ENCODE assay signal across 1 mouse cellular context in genomic region chr9:62817099-62817571, GRCm38 (mm10).
A peak's percentile ranks its signal among the peaks of the same experiment; 100 is the strongest.
TF ChIP-seq lines count a peak whose summit lies in the region.

No protein-coding gene starts in this region.

TF ChIP-seq in CH12.LX, 34 proteins besides CTCF, POLR2A, EP300 and RAD21 (continued from another document):
- TF ChIP-seq CHD1 (IDR thresholded peaks at IDR 0.05; ENCODE audit: low read depth, low read length) (peak; percentile 91; the same call in 1 of the 2 replicates), E2F4 (IDR thresholded peaks at IDR 0.05; ENCODE audit: insufficient replicate concordance, low read depth, low read length) (no peak), HCFC1 (IDR thresholded peaks at IDR 0.05; ENCODE audit: low read depth, low read length) (no peak), ZMIZ1 (IDR thresholded peaks at IDR 0.05; ENCODE audit: low read depth, low read length) (no peak), MAZ (IDR thresholded peaks at IDR 0.05; ENCODE audit: low read depth, low read length) (no peak), TBP (conservative IDR thresholded peaks at IDR 0.05; ENCODE audit: low read depth, low read length) (0 out of 2 replicates have a peak, but pooled peaks have one; percentile 56), NRF1 (IDR thresholded peaks at IDR 0.05; ENCODE audit: low read depth, low read length) (no peak), USF2 (conservative IDR thresholded peaks at IDR 0.05; ENCODE audit: low read depth, low read length) (peak; percentile 91), PAX5 (IDR thresholded peaks at IDR 0.05; ENCODE audit: low read length) (no peak), IRF4 (IDR thresholded peaks at IDR 0.05; ENCODE audit: low read depth, low read length) (peak; percentile 64; the same call in 1 of the 2 replicates)
